Mouse (Mus musculus): Measurements from ENCODE around the gene Ube4a.

- TF ChIP-seq CTCF (IDR thresholded peaks at IDR 0.05; ENCODE audit: low read depth) (no peak), EP300 (optimal IDR thresholded peaks at IDR 0.05) (no peak)
Measured at GRCm38 (mm10) chr9:44986976-44987375, 21.6 kb upstream of the Ube4a start.
